Mouse (Mus musculus) CH12.LX (cell line): ENCODE data around the gene Bcas3. TPM values are rescaled to one million over a fixed set of nuclear protein-coding genes. Genes with fewer than 3 reads are reported as not detected.

ENCODE experiments used
- DNase-seq: peaks from one replicate; pipeline ENCODE4 v3.0.0-alpha.2; 2013; ENCODE audit errors: extremely low read depth
- H3K27ac ChIP-seq: 2 replicates; pipeline ENCODE4 v1.5.1; 2012; ENCODE audit warnings: low read depth, mild to moderate bottlenecking, control low read depth, moderate library complexity; ENCODE audit not compliant: insufficient read depth
- H3K27me3 ChIP-seq: replicated peaks from 2 replicates; pipeline ENCODE3; 2012; ENCODE audit warnings: inconsistent platforms
- H3K36me3 ChIP-seq, 2 experiments: replicated peaks in 1 of 2; 2 replicates each; pipeline versions ENCODE3 to v1.6.1; 2012; ENCODE audit warnings: inconsistent platforms in 1 of 2, low read length in 1 of 2, mild to moderate bottlenecking in 1 of 2, mixed read lengths in 1 of 2, moderate library complexity in 1 of 2; ENCODE audit not compliant: control insufficient read depth in 1 of 2, insufficient read depth in 1 of 2
- H3K4me1 ChIP-seq, 2 experiments: 2 replicates each; pipeline ENCODE4 v1.6.1; 2012; ENCODE audit warnings: inconsistent platforms in 1 of 2, moderate library complexity in 1 of 2; ENCODE audit not compliant: insufficient read depth in 2 of 2, control insufficient read depth in 1 of 2
- H3K4me2 ChIP-seq: 2 replicates; pipeline ENCODE4 v1.6.1; 2012; ENCODE audit warnings: low read depth, mild to moderate bottlenecking, control low read depth; ENCODE audit not compliant: poor library complexity, insufficient read depth, severe bottlenecking
- H3K4me3 ChIP-seq, 3 experiments: fragments of 150-350 bp in 1 of 3; sonication (generic) in 1 of 3; replicated peaks in 1 of 3; 2 replicates each; pipeline versions ENCODE3 to v1.5.1; 2011 to 2012; ENCODE audit warnings: low read depth in 2 of 3, low read length in 2 of 3, mild to moderate bottlenecking in 2 of 3, moderate library complexity in 2 of 3, control low read depth in 1 of 3, improper control_type of control experiment in 1 of 3, inconsistent platforms in 1 of 3, mixed read lengths in 1 of 3; ENCODE audit not compliant: poor library complexity in 1 of 3
- H3K79me2 ChIP-seq: replicated peaks from 2 replicates; pipeline ENCODE4 v1.6.1; 2012; ENCODE audit warnings: mild to moderate bottlenecking, moderate library complexity; ENCODE audit not compliant: control insufficient read depth, poor library complexity, insufficient read depth, severe bottlenecking; ENCODE audit errors: extremely low read depth
- H3K9ac ChIP-seq: 2 replicates; pipeline ENCODE4 v1.6.1; 2012; ENCODE audit warnings: low read depth, mild to moderate bottlenecking, control low read depth, moderate library complexity; ENCODE audit not compliant: insufficient read depth
- H3K9me3 ChIP-seq: replicated peaks from 2 replicates; pipeline ENCODE3; 2012; ENCODE audit warnings: low read length, inconsistent platforms, mixed read lengths
- BHLHE40 ChIP-seq: IDR thresholded peaks from 2 replicates; pipeline ENCODE4 v1.6.1; 2011; ENCODE audit warnings: mild to moderate bottlenecking, low read depth, low read length, improper control_type of control experiment
- CHD1 ChIP-seq: IDR thresholded peaks from 2 replicates; pipeline ENCODE4 v1.6.1; 2012; ENCODE audit warnings: low read depth, low read length, improper control_type of control experiment, inconsistent platforms
- CTCF ChIP-seq, 2 experiments: IDR thresholded peaks in 1 of 2; conservative IDR thresholded peaks in 1 of 2; 2 replicates each; pipeline ENCODE4 v1.5.1; 2011 to 2012; ENCODE audit warnings: low read depth in 2 of 2, low read length in 2 of 2, improper control_type of control experiment in 1 of 2, inconsistent platforms in 1 of 2, mild to moderate bottlenecking in 1 of 2, moderate library complexity in 1 of 2
- ELF1 ChIP-seq: IDR thresholded peaks from 2 replicates; pipeline ENCODE4 v1.6.1; 2014; ENCODE audit warnings: low read depth, mild to moderate bottlenecking, inconsistent platforms, low read length, improper control_type of control experiment
- GABPA ChIP-seq: IDR thresholded peaks from 2 replicates; pipeline ENCODE4 v1.6.1; 2012; ENCODE audit warnings: low read depth, low read length, improper control_type of control experiment, inconsistent platforms; ENCODE audit not compliant: insufficient replicate concordance
- HCFC1 ChIP-seq: IDR thresholded peaks from 2 replicates; pipeline ENCODE4 v1.6.1; 2012; ENCODE audit warnings: low read depth, mild to moderate bottlenecking, inconsistent platforms, low read length, improper control_type of control experiment
- IRF4 ChIP-seq: IDR thresholded peaks from 2 replicates; pipeline ENCODE4 v1.6.1; 2014; ENCODE audit warnings: low read depth, mild to moderate bottlenecking, inconsistent platforms, low read length, improper control_type of control experiment
- JUND ChIP-seq: conservative IDR thresholded peaks from 2 replicates; pipeline ENCODE4 v1.6.1; 2011; ENCODE audit warnings: low read depth, low read length, improper control_type of control experiment
- MAX ChIP-seq: IDR thresholded peaks from 2 replicates; pipeline ENCODE4 v1.6.1; 2011; ENCODE audit warnings: low read length, improper control_type of control experiment
- MEF2A ChIP-seq: IDR thresholded peaks from 2 replicates; pipeline ENCODE4 v1.6.1; 2014; ENCODE audit warnings: low read depth, mild to moderate bottlenecking, inconsistent platforms, low read length, improper control_type of control experiment, borderline replicate concordance
- MXI1 ChIP-seq: IDR thresholded peaks from 2 replicates; pipeline ENCODE4 v1.6.1; 2011; ENCODE audit warnings: mild to moderate bottlenecking, low read depth, low read length, improper control_type of control experiment
- NRF1 ChIP-seq: IDR thresholded peaks from 2 replicates; pipeline ENCODE4 v1.6.1; 2014; ENCODE audit warnings: low read depth, mild to moderate bottlenecking, inconsistent platforms, low read length, improper control_type of control experiment, moderate library complexity
- POLR2A ChIP-seq: IDR thresholded peaks from 2 replicates; pipeline ENCODE4 v1.6.1; 2011; ENCODE audit warnings: low read depth, mild to moderate bottlenecking, improper control_type of control experiment, low read length
- RAD21 ChIP-seq: IDR thresholded peaks from 2 replicates; pipeline ENCODE4 v1.6.1; 2011; ENCODE audit warnings: low read depth, mild to moderate bottlenecking, low read length, improper control_type of control experiment, moderate library complexity
- RCOR1 ChIP-seq: conservative IDR thresholded peaks from 2 replicates; pipeline ENCODE4 v1.6.1; 2012; ENCODE audit warnings: low read depth, mild to moderate bottlenecking, inconsistent platforms, low read length, improper control_type of control experiment
- SMC3 ChIP-seq: IDR thresholded peaks from 2 replicates; pipeline ENCODE4 v1.6.1; 2011; ENCODE audit warnings: low read depth, low read length, improper control_type of control experiment
- UBTF ChIP-seq: IDR thresholded peaks from 2 replicates; pipeline ENCODE4 v1.6.1; 2012; ENCODE audit warnings: low read depth, mild to moderate bottlenecking, inconsistent platforms, low read length, improper control_type of control experiment, moderate library complexity
- ZMIZ1 ChIP-seq: IDR thresholded peaks from 2 replicates; pipeline ENCODE4 v1.6.1; 2012; ENCODE audit warnings: low read depth, mild to moderate bottlenecking, inconsistent platforms, low read length, improper control_type of control experiment
- ZNF384 ChIP-seq: IDR thresholded peaks from 2 replicates; pipeline ENCODE4 v1.6.1; 2012; ENCODE audit warnings: low read depth, low read length, improper control_type of control experiment, inconsistent platforms
- dilution Hi-C: fragments of 300-500 bp; cut with MboI; formaldehyde crosslinking; loops from 2 replicates; pipeline ENCODE4 v1.14.3; 2020; ENCODE audit warnings: low sequenced_read_pairs; ENCODE audit not compliant: extremely low pct_unique_long_range_greater_than_20kb, extremely low pct_ligation_motif_present
- in situ Hi-C: fragments of 300-500 bp; cut with MboI; formaldehyde crosslinking; loops from 3 replicates; pipeline ENCODE4 v1.14.3; 2019; ENCODE audit warnings: low sequenced_read_pairs, low pct_ligation_motif_present, low pct_unique_long_range_greater_than_20kb, mixed read lengths
- polyA plus RNA-seq: library from polyadenylated mRNA; unstranded; fragments of >175 nt; gene quantifications from 2 replicates; pipeline ENCODE4 v1.2.1, GENCODE M21; 2012; ENCODE audit warnings: low read depth; ENCODE audit not compliant: insufficient read length
- total RNA-seq, 2 experiments: library from RNA; depleted of rRNA; stranded (reverse); fragments of 300-350 nt in 1 of 2; fragments of >200 nt in 1 of 2; gene quantifications; 2 replicates each; pipeline ENCODE4 v1.2.3; 2012 to 2014

Gene Bcas3
- total and polyA plus RNA-seq, 3 experiments = 8.2 to 21.3 (median 9.7) TPM

DNA sequence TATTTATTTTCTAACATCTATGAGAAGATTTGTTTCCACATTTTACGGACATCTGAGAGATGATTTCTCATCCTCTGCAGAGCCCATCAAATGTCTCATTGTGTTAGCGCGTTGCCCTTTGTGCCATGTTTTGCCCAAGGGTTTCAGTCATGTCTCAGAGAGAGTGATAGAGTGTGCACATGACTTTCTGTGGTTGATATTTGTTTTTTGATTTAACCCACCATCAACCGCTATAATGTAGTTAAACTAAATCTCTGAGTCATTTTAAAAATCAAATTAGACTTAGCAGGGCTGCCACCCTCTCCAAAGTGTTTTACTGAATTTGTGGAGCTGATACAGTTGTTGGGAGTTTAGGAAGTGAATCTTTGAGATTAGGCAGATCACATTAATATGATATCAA is 288.5 kb downstream of the Bcas3 start:
- no peak overlapping the region for H3K9ac ChIP-seq
- no peaks in the 10 kb centered on the region for H3K36me3 ChIP-seq
- H3K4me3 ChIP-seq = no peak overlapping the region
- no peak overlapping the region for H3K27ac ChIP-seq
- no peaks in the 10 kb centered on the region for H3K9me3 ChIP-seq
- H3K79me2 ChIP-seq = no peaks in the 10 kb centered on the region
- DNase-seq = no peak
- dilution Hi-C loops = no loop called here
- peaks cover 4 to 11% of the 10 kb centered on the region in 2 experiments; a peak in 3 of 4 replicates for H3K4me1 ChIP-seq
- no peaks in the 10 kb centered on the region for H3K27me3 ChIP-seq
- no peak overlapping the region for H3K4me2 ChIP-seq
- TF ChIP-seq CHD1 = no peak
- TF ChIP-seq POLR2A = no peak
- no peak for TF ChIP-seq CTCF (conservative IDR thresholded peaks at IDR 0.05 in 1 of 2, IDR thresholded peaks at IDR 0.05 in 1 of 2; ENCODE audit: low read depth in 2 of 2, low read length in 2 of 2)
- TF ChIP-seq SMC3 = no peak
- no peak for TF ChIP-seq MXI1
- TF ChIP-seq ZNF384 = no peak
- TF ChIP-seq RAD21 = no peak
- no peak for TF ChIP-seq HCFC1
- TF ChIP-seq ELF1 = no peak
- no peak for TF ChIP-seq IRF4
- TF ChIP-seq GABPA = no peak
- no peak for TF ChIP-seq NRF1
- no peak for TF ChIP-seq MAX
- no peak for TF ChIP-seq MEF2A
- TF ChIP-seq JUND = no peak
- TF ChIP-seq BHLHE40 = no peak
- no peak for TF ChIP-seq ZMIZ1
- no peak for TF ChIP-seq RCOR1
- TF ChIP-seq, all 38 proteins: peak for 0
- in situ Hi-C loops = no loop called here

DNA sequence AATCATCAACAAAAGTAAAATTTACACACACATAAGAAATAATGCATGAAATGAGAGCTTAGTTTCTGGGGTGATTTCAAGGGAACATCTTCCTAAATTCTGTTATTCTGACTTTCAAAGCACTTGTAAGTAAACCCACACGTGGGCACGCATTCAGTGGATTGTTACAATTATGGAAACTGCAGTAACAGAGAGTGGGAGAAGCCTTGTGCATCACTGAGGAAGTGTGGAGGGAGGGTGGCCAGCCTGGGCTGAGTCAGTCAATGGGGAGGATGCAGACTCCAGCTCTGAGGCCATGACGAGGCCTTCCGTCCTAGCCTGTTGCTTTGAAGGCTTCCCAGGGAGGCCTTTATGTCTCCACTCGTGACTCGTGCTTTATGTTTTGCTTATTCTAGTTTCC is 289.6 kb downstream of the Bcas3 start:
- Histone ChIP-seq H3K4me3 (no peak overlapping the region), H3K4me2 (no peak overlapping the region)
- in situ Hi-C loops = no loop called here

More for the DNA sequence above, 289.6 kb downstream of the Bcas3 start:
- no peak for DNase-seq
- no peaks in the 10 kb centered on the region for H3K79me2 ChIP-seq
- peaks cover 4 to 11% of the 10 kb centered on the region in 2 experiments; a peak in 3 of 4 replicates for H3K4me1 ChIP-seq
- no peak overlapping the region for H3K9ac ChIP-seq
- no peaks in the 10 kb centered on the region for H3K36me3 ChIP-seq
- TF ChIP-seq NRF1 (no peak), UBTF (no peak)
- H3K27ac ChIP-seq = no peak overlapping the region
- no peaks in the 10 kb centered on the region for H3K27me3 ChIP-seq
- dilution Hi-C loops = no loop called here
- no peaks in the 10 kb centered on the region for H3K9me3 ChIP-seq
